In genomic region chr11:95238477-95238876, GRCm38 (mm10) we compare ENCODE assay signal across 21 mouse cellular contexts. TPM values are rescaled to one million over a fixed set of nuclear protein-coding genes. Genes with fewer than 3 reads are reported as not detected.
DNase-seq lines count a peak whose midpoint lies in the region; ATAC-seq and TF ChIP-seq lines count a peak whose summit lies in the region.
"Had no signal": no experiment of that assay in that cellular context is flagged by ENCODE, and none has a peak within 500 bp of the region (broad histone marks: within the 10 kb centered on the region; RNA-seq: fewer than 3 reads in every experiment).

No protein-coding gene starts in this region.

- no peak overlapping the region for H3K9ac ChIP-seq in hindbrain, embryonic 13.5 days
- no peak overlapping the region for H3K9ac ChIP-seq in ES-Bruce4 (ENCODE audit: low read depth, poor library complexity, severe bottlenecking)
- H3K9ac ChIP-seq: embryonic facial prominence, embryonic 15.5 days; stomach, embryonic 15.5 days had no signal

- ATAC-seq in hindbrain, embryonic 13.5 days (ENCODE audit: low FRiP score) = no peak
- no peak for ATAC-seq in erythroblast, adult 5-6 weeks (replicated peaks; ENCODE audit: low FRiP score, poor library complexity, severe bottlenecking)

- TF ChIP-seq POLR2A in ES-Bruce4 (IDR thresholded peaks at IDR 0.05; ENCODE audit: insufficient read depth, low read length) = no peak

- peak overlapping the region; percentile 9; the same call in 1 of the 2 replicates for H3K27ac ChIP-seq in hindbrain, embryonic 10.5 days
- no peak overlapping the region for H3K27ac ChIP-seq in hindbrain, embryonic 13.5 days
- H3K27ac ChIP-seq in ES-Bruce4 (ENCODE audit: insufficient read depth, low read length) = no peak overlapping the region
- peak overlapping the region; percentile 50; the same call in 1 of the 2 replicates for H3K27ac ChIP-seq in limb, embryonic 10.5 days
- H3K27ac ChIP-seq: embryonic facial prominence, embryonic 15.5 days; gastrocnemius, adult 2 months; stomach, embryonic 15.5 days had no signal

- 0 out of 2 replicates have a peak, but pooled peaks have one; percentile 27 for TF ChIP-seq EP300 in ES-Bruce4 (IDR thresholded peaks at IDR 0.05; ENCODE audit: insufficient read depth, low read depth, low read length)

- no peaks in the 10 kb centered on the region for H3K9me3 ChIP-seq in hindbrain, embryonic 10.5 days
- no peaks in the 10 kb centered on the region for H3K9me3 ChIP-seq in hindbrain, embryonic 13.5 days
- no peaks in the 10 kb centered on the region for H3K9me3 ChIP-seq in ES-Bruce4 (replicated peaks; ENCODE audit: control insufficient read depth, insufficient read depth, low read length, poor library complexity, severe bottlenecking)
- H3K9me3 ChIP-seq in limb, embryonic 10.5 days (replicated peaks) = no peaks in the 10 kb centered on the region
- H3K9me3 ChIP-seq: embryonic facial prominence, embryonic 15.5 days; G1E; stomach, embryonic 15.5 days had no signal

- peaks cover 46% of the 10 kb centered on the region for H3K4me1 ChIP-seq in hindbrain, embryonic 10.5 days (replicated peaks)
- 0 out of 2 replicates have a peak, but pooled peaks cover 2% of the 10 kb centered on the region for H3K4me1 ChIP-seq in hindbrain, embryonic 13.5 days (replicated peaks)
- no peaks in the 10 kb centered on the region for H3K4me1 ChIP-seq in ES-Bruce4 (ENCODE audit: control insufficient read depth, insufficient read depth, low read length)
- H3K4me1 ChIP-seq in limb, embryonic 10.5 days = peaks cover 36% of the 10 kb centered on the region
- H3K4me1 ChIP-seq: embryonic facial prominence, embryonic 15.5 days; stomach, embryonic 15.5 days had no signal

- no peak overlapping the region for H3K4me3 ChIP-seq in hindbrain, embryonic 10.5 days
- H3K4me3 ChIP-seq in hindbrain, embryonic 13.5 days = no peak overlapping the region
- H3K4me3 ChIP-seq in ES-Bruce4 (ENCODE audit: low read depth, low read length) = no peak overlapping the region
- H3K4me3 ChIP-seq in limb, embryonic 10.5 days = no peak overlapping the region
- H3K4me3 ChIP-seq: embryonic facial prominence, embryonic 15.5 days; gastrocnemius, adult 2 months; stomach, embryonic 15.5 days had no signal

- no peak for TF ChIP-seq CTCF in ES-Bruce4 (IDR thresholded peaks at IDR 0.05; ENCODE audit: low read depth, low read length)

- WGBS in hindbrain, embryonic 10.5 days = 74% methylated on average over 6 of the region's 6 CpGs
- 74% methylated on average over 6 of the region's 6 CpGs for WGBS in hindbrain, embryonic 13.5 days
- WGBS in limb, embryonic 10.5 days = 51% methylated on average over 6 of the region's 6 CpGs

- H3K27me3 ChIP-seq in hindbrain, embryonic 10.5 days (ENCODE audit: insufficient read depth, poor library complexity, severe bottlenecking) = peaks cover 17% of the 10 kb centered on the region; the same call in 1 of the 2 replicates
- H3K27me3 ChIP-seq in hindbrain, embryonic 13.5 days = peaks cover 18% of the 10 kb centered on the region; the same call in 1 of the 2 replicates
- no peaks in the 10 kb centered on the region for H3K27me3 ChIP-seq in ES-Bruce4 (ENCODE audit: control insufficient read depth, insufficient read depth, low read length, poor library complexity, severe bottlenecking)
- peaks cover 14% of the 10 kb centered on the region; the same call in 1 of the 2 replicates for H3K27me3 ChIP-seq in limb, embryonic 10.5 days (ENCODE audit: low read depth, poor library complexity, severe bottlenecking)
- H3K27me3 ChIP-seq: embryonic facial prominence, embryonic 15.5 days; stomach, embryonic 15.5 days had no signal

- no peak for DNase-seq in hindbrain, embryonic 10.5 days (ENCODE audit: low spot score)
- peak; percentile 68 for DNase-seq in 416B (ENCODE audit: low read depth)
- no peak for DNase-seq in limb, embryonic 10.5 days (ENCODE audit: low spot score)
- DNase-seq in adrenal gland, postnatal 36 days = no peak
- DNase-seq: cerebellum, adult 8-10 months; gastrocnemius, adult 2 months; heart, adult 18-20 months; kidney, adult 2 months; kidney, postnatal 14 days; liver had no signal

- H3K36me3 ChIP-seq in hindbrain, embryonic 10.5 days = no peaks in the 10 kb centered on the region
- H3K36me3 ChIP-seq in hindbrain, embryonic 13.5 days = no peaks in the 10 kb centered on the region
- H3K36me3 ChIP-seq in ES-Bruce4 (ENCODE audit: control insufficient read depth, insufficient read depth, low read length, poor library complexity, severe bottlenecking) = no peaks in the 10 kb centered on the region
- no peaks in the 10 kb centered on the region for H3K36me3 ChIP-seq in limb, embryonic 10.5 days
- H3K36me3 ChIP-seq: embryonic facial prominence, embryonic 15.5 days; G1E; stomach, embryonic 15.5 days had no signal

- H3K4me2 ChIP-seq in hindbrain, embryonic 13.5 days = no peak overlapping the region
- H3K4me2 ChIP-seq: embryonic facial prominence, embryonic 15.5 days; stomach, embryonic 15.5 days had no signal

RNA-seq across cellular contexts. Expression of gene Tac4, which starts 22.9 kb away (rescaled TPM):
- 0.12 TPM in 1 of 2 replicates, not detected in the other for polyA plus RNA-seq in hindbrain, embryonic 10.5 days (2016; fragmentation: Nextera tagmentation; extraction: Ambion mirVana)
- not detected in 2 replicates for polyA plus RNA-seq in hindbrain, embryonic 13.5 days (2015; fragmentation: Nextera tagmentation; extraction: Ambion mirVana)
- polyA plus RNA-seq in ES-Bruce4 (2011; ENCODE audit: insufficient read depth, insufficient read length, low read depth, missing spikeins) = not detected in 2 replicates
- polyA plus RNA-seq in limb, embryonic 10.5 days (2016; fragmentation: Nextera tagmentation; extraction: Ambion mirVana) = not detected in 2 replicates
- total RNA-seq in erythroblast, adult 5-6 weeks (2015; ENCODE audit: low replicate concordance) = not detected in 2 replicates
- total RNA-seq in erythroblast, adult 5-6 weeks (2017; ENCODE audit: low replicate concordance) = 0.84 TPM in 1 of 2 replicates, not detected in the other
- total RNA-seq in adrenal gland, postnatal 36 days (2021) = not detected
- total RNA-seq: gastrocnemius, adult 2 months; heart, adult 18-20 months; layer of hippocampus, adult 8-10 months; left cerebral cortex, postnatal 36 days had no signal
- polyA plus RNA-seq: G1E; heart, embryonic 16.5 days; liver, embryonic 16.5 days; urinary bladder, adult 2 months had no signal

Comparison
In these comparisons a context has a peak if more than half of its experiments do, and no peak if none do; other contexts are left out.
1. H3K27ac ChIP-seq: peak in hindbrain, embryonic 10.5 days (single experiment) and limb, embryonic 10.5 days (single experiment); none in hindbrain, embryonic 13.5 days (single experiment) and ES-Bruce4 (single experiment).